Mouse (Mus musculus): Measurements from ENCODE around the gene 9930111J21Rik1.
"Not testable (repeated sequence)": the region's sequence is repeated elsewhere in the genome, so short reads cannot be mapped to it uniquely, and the experiment has no call there.

GRCm38 (mm10) chr11:48994018-48994417 lies 14.8 kb upstream of the 9930111J21Rik1 start, which contains the start of gene Tgtp1:
- TF ChIP-seq POLR2A (IDR thresholded peaks at IDR 0.05; ENCODE audit: control insufficient read depth in 1 of 2, insufficient read depth in 1 of 2, low read depth in 1 of 2, low read length in 2 of 2, poor library complexity in 1 of 2); ZC3H11A (IDR thresholded peaks at IDR 0.05; ENCODE audit: low read depth, low read length); CTCF (IDR thresholded peaks at IDR 0.05 in 2 of 3, conservative IDR thresholded peaks at IDR 0.05 in 1 of 3; ENCODE audit: control insufficient read depth in 1 of 3, insufficient read depth in 1 of 3, low read depth in 2 of 3, low read length in 3 of 3, poor library complexity in 1 of 3, severe bottlenecking in 1 of 3); POLR2AphosphoS5 (IDR thresholded peaks at IDR 0.05; ENCODE audit: borderline replicate concordance, low read depth, low read length); GABPA (IDR thresholded peaks at IDR 0.05; ENCODE audit: low read depth, low read length); POLR2AphosphoS2 (IDR thresholded peaks at IDR 0.05; ENCODE audit: low read length); ZNF384 (IDR thresholded peaks at IDR 0.05; ENCODE audit: low read depth, low read length): not testable (repeated sequence)

All from MEL (cell line).